Mouse (Mus musculus) layer of hippocampus, adult 8-10 months (tissue): ENCODE data around the gene 4933430I17Rik. TPM values are rescaled to one million over a fixed set of nuclear protein-coding genes. Genes with fewer than 3 reads are reported as not detected.
"Not testable (repeated sequence)": the region's sequence is repeated elsewhere in the genome, so short reads cannot be mapped to it uniquely, and the experiment has no call there.

Experiments
- DNase-seq, 2 experiments: peaks; one replicate each; pipeline ENCODE4 v3.0.0; 2022; ENCODE audit warnings: low spot score in 2 of 2
- total RNA-seq, 4 experiments: library from RNA; stranded (reverse); gene quantifications; 2 replicates each; pipeline ENCODE4 v1.2.4; 2022

4933430I17Rik gene
- total RNA-seq, result under 1 TPM in 3 of 4 experiments, not detected in 1; 0.23 to 0.59 (median 0.55) TPM

DNA sequence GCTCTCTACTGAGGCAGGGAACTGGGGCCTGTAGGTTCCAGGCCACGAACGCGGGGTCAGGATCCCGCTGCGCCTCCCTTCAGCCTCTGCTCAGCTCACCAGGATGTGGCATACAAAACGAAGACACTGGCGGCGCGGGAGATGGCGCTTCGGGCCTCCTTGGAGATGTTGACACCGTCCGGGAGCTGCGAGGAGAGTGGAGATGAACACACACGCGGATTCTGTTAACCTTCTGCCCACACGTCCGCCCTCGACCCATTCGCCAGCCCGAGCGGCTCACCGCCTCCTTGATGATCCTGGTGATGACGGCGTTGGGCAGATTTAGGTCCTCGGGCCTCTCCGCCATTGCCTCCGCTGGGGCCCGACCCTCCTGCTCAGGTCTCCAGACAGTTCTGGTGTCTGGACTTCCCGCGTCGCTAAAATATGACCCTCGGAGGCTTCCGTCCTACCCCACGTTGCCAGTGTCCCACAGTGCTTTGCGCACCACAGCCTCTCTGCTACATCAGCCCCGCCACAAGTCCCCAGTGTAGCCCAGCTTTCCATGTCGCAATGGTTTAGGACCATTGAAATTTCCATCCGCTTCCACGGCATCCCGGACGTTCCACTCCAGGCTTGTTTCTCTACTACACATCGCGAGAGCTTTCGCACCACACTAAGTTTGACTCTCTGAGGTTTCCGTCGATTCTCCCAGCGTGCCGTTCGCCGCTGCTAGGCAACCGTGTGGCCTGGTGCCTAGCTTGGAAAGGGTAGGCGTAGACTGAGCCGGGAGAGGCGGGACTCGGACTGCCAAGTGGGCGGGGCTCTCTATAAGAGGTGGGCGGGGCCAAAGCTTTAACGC lies at the start of gene 4933430I17Rik, which contains the start of gene Pole3:
Gene 4933430I17Rik (plus strand): TSS at position 719 of the 838 bp plus-strand sequence.
Gene Pole3 (minus strand): TSS at position 418 of the 838 bp plus-strand sequence.
- DNase-seq, result peak; percentile 95 to 97

DNA sequence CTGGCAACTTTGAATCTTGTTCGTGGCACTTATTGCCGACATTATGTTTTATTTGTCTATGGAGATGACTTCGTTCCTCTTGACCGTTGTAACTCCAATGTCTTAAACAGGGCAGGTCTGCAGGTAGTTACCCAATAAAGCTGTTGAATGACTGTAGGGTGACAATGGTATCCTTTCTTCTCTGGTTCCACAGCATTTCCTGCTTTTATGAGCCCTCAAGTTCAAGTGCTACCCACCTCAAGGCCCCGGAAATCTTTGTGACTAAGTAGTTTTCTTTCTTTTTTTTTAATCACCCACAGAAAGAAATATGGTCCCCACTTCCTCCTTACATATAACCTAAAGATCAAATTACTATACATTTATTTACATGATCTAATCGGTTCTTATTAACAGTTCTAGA lies 49.4 kb upstream of the 4933430I17Rik start:
- DNase-seq, result no peak

DNA sequence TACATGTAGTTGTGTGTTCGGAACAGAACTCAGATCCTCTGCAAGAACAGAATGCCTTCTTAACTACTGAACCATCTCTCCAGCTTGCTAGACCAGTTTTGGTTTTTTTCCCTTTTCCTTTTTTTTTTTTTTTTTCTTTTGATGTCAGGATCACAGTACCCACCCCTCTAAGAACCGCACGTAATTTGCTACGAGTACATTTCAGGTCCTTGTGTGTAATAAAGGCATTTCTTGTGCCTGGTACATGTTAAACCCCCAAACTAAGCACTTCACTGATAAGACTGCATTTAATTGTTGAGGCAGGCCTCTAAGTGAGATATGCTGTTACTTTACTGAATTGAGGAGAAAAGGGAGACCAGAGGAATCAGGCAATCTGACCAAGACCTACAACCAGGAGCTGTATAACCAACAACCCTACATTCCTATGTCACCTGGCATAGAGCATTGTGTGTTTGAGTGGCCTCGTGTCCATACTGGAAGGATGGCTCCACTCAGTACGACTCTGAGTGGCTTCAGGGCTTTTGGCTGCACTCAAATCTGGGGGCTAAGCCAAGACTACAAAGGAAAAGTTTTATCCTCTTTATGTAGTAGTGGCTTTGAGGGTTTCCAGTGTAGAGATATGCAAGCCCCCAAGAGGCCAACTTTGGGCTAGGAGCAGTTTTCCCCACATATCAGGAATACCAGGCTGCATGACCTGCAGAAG lies 47.5 kb upstream of the 4933430I17Rik start:
- no peak for DNase-seq

DNA sequence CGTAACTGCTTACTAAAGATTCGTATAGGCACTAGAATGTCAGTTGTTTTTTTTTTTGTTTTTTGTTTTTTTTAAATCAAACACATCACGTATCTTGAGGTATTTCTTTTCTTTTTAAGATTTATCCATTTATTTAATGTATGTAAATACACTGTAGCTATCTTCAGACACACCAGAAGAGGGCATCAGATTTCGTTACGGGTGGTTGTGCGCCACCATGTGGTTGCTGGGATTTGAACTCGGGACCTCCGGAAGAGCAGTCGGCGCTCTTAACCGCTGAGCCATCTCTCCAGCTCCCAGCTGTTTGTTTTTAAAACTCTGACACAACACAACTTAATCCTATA lies 45.6 kb upstream of the 4933430I17Rik start:
- not testable (repeated sequence) for DNase-seq

DNA sequence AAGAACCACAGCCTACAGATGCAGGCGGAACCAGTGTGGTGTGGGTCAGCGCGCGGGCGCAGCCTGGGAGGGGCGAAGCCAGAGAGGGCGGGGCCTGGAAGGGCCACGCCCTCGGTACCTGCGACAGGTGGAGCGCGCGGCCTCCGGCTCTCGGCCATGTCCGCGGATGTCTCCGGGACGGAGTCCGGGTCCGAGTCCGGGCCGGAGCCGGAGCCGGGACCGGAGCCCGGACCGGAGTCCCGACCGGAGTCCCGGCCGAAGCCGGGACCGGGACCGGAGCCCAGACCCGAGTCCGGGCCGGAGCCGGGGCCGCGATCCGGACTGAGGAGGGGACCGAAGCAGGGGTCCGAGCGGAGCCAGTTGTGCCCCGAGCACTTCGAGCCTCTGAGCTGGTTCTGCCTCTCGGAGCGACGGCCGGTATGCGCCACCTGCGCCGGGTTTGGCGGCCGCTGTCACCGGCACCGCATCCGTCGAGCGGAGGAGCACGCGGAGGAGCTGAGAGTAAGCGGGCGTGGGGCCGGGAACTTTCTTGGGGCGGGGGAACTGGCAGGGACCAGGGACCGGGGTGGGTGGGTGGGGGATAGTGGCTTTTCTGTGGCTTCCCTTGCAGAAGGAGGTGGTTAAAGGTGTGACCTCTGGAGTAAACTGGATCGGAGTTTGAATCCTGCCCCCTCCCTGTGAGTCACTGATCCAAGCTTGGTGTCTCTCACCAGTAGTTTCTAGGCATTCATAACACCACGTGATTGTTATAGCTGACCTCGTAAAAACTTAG lies 45.0 kb upstream of the 4933430I17Rik start, which contains the start of gene Bspry:
Gene Bspry (plus strand): TSS at position 117 of the 772 bp plus-strand sequence.
- no peak for DNase-seq

DNA sequence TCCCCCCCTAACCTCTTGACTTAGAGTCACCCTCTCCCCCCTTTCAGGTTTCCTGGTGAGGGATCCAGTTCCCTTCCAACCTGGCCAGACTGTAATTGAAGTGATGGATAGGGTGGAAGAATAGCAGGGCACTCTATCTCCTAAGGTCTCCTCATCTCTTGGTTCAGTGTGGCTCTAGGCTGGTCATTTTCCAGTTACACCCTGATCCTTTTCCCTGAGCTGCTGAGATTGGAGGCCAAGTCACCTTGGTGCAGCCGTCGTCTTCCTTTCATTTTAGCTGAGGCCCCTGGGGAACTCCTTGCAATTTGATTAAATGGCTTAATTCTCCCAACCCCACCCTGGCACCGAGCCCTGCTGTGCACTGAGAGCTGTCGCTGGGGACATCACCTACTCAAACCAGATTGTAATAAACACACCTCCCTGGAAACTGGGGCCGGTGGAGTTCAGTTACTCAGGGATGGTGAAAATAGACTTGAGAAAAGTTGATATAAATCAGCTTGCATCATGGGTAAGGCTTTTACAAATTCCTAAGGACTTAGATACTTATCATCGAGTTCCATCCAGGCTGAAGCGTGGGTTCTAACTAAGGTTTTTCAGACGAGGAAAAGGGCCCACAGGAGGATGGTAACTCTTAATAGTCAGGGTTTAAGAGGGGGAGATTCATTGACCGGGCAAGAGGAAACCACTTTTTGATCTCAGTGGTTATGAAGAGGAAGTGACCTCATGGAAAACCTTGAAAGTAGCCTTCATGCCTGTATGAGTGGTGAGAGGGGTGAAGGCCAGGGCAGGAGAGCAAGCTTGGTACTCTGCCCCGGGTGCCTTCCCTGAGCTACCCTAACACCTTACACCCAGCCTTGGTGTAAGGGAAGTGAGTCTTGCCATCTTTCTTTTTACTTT lies 44.2 kb upstream of the 4933430I17Rik start:
- no peak for DNase-seq

DNA sequence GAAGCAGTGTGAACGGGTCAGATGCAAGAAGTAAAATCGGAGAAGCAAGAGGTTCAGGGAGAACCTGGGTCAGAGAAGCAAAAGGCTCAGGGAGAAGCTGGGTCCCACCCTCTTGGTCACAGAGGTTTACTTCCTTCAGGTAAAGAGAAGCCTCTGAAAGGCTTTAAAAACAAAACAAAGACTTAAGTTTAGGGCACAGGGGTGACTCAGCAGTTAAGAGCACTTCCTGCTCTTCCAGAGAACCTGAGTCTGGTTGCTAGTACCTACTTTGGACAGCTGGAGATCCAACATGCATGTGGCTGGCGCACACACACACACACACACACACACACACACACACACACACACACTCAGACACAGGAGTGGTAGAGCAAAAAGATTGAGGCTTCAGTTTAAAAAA lies 40.2 kb upstream of the 4933430I17Rik start:
- no peak for DNase-seq

DNA sequence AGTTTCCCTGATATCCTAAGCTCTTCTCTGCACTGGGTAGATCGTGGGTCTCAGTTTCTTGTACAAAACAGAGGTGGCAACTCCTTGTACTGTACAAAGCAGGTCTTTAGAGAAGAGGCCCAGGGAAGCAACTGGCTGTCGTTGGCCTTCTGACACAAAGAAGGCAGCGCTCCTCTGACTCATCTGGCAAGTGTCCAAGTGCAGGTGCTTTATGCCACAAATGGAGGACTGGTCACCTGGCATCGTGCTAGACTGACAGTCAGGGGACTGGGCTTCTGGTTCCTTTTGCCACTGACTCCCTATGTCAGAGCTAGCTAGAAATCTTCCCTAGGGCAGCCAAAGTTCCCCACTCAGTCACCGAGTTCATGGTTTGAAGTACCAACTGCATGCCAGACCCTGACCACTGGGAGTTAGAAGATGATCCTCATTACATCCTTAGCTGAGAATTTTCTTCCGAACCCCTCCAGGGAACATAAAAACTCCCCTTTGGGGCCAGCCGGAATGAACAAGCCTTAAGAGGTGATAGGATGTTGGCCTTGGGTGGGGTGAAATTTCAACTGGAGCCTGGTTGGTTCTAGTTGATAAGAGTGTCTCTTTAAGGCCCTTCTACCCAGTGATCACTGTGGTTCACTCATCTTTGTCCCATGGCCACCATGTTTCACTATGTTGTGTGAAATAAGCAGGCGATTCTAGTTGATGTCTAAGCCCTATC lies 39.6 kb upstream of the 4933430I17Rik start:
- no peak for DNase-seq

DNA sequence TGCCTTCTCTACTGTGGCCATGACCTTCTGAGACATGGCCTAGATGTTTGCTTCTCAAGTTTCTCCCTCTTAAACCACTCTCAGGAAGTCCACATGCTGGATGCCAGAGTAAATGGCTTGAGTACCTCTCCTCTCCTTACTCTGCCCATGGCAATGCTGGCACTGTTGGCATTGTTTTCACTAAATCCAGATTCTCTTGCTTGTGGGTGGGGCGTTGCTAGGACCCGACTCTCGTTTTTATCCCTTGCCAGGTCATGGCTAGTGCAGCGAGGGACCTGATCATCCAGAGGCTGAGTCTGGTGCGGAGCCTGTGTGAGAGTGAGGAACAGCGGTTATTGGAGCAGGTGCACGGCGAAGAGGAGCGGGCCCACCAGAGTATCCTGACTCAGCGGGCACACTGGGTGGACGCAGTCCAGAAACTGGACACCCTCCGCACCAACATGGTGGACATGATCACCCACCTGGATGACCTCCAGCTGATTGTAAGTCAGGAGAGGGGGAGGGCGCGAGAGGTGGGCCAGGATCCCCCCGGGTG lies 38.9 kb upstream of the 4933430I17Rik start:
- DNase-seq, result no peak

DNA sequence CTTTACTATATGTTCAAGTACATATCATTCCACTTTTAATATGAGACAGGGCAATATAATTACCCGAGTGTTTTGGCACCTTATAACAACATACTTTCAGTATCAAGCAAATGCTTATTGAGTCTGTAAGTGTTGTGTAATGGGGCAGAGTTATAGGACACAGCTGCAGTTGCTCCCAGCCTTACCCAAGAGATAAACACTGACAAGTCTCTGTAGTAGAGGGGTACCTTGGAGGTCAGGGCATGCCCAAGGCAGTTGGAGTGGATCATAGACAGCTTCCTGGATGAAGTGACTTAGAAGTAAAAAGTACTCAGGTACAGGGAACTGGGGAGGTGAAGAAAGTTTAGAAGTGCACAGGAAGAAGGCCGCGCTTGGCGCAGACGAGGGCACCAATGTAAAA lies 38.0 kb upstream of the 4933430I17Rik start:
- no peak for DNase-seq

DNA sequence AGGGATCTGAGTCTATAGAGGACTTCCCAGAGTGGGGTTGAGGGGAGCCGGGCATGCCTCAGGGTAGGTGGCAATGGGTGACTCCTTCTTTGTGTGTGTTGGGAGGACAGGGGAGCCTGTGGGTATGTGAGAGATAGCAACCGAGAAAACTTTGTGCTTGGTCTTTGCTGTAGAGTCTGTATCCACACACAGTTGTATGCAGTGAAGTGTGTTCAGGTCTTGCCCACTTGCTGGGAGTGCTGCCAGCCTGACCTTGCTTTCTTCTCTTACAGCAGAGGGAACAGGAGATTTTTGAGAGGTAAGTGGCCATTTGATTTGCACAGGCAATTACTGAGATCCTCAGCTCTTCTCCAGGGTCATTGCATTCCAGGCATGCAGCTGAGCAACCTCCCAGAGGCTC lies 37.3 kb upstream of the 4933430I17Rik start:
- no peak for DNase-seq

DNA sequence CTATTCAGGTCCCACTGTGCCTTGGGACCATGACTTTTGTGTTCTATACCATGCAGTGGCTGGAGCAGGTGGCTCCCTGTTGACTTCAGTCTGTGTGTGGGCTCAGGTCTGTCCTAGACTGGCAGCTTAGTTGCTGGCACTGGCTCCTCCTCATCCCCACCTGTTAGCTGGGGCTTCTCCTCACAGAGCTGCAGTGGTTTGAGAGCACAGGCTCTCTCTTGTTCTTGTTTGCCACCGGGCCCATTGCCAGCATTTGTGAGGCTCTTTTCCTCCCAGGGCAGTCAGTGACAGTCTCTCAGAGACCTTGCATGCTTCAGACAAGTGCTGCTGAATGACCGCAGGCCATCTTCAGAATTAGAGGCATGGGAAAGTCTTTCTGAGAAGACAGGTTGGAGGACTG lies 32.5 kb upstream of the 4933430I17Rik start:
- DNase-seq, result no peak

DNA sequence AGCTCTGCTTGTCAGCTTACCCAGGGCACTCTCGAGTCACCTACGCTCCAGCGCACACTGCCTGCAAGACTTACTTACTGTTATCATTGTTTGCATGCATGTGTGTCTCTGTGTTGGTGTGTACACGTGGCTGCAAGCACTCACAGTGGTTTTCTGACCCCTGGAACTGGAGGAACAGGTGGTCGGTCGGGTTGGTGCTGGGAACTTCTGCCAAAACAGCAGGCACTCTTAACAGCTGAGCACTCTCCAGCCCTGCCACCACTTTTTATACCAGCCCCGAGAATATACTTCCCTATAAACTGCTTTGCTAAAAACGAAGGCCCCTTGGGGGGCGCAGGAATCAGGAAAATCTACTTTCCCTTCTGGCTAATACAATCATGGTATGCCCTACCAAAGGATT lies 30.9 kb upstream of the 4933430I17Rik start:
- DNase-seq, result no peak

DNA sequence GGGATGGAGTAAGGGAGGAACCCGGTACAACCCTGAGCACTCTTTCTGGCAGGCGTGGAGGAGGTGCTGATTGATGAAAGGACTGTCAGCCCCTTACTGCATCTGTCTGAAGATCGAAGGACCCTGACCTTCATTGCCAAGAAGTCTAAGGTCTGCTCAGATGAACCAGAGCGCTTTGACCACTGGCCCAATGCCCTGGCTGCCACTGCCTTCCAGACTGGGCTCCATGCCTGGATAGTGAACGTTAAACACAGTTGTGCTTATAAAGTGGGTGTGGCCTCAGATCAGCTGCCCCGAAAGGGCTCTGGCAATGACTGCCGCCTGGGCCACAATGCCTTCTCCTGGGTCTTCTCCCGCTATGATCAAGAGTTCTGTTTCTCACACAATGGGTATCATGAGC lies 29.2 kb upstream of the 4933430I17Rik start:
- DNase-seq, result no peak

DNA sequence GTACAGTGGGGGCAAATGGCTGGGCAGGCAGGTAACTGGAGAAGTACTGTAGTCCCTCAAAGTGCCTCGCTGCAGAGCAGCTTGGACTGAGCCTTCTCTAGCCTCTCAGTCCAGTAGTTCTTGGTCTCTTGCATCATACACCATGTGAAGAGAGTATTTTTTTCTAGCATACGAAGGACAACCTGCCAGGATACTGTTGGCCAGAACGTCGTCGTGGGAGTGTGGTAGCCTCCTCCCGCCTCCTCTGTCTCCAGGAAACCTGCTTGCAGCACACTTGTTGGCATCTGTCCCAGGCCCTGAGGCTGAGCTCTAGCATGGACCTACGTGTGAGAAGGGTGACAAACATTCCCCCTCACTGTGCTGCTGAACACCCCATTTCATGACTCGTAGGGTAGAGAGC lies 28.4 kb upstream of the 4933430I17Rik start:
- peak in 1 of 2 experiments; percentile 56 for DNase-seq

DNA sequence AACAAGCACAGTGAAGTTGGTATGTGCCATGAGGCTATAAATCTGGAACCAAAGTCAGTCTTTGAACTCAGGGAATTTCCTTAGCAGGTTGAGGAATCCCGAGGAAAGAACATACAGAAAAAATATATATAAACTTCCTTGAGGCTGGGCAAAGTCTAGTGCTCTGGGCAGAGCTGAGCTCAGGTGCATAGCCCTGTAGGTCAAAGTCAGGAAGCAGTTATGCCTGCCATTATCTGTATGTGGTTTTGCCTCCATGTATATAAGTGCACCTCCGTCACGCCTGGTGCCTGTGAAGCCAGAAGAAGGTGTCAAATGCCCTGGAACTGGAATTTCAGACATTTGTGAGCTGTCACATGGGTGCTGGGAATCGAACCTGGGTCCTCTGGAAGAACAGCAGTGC lies 24.4 kb upstream of the 4933430I17Rik start:
- DNase-seq, result no peak

DNA sequence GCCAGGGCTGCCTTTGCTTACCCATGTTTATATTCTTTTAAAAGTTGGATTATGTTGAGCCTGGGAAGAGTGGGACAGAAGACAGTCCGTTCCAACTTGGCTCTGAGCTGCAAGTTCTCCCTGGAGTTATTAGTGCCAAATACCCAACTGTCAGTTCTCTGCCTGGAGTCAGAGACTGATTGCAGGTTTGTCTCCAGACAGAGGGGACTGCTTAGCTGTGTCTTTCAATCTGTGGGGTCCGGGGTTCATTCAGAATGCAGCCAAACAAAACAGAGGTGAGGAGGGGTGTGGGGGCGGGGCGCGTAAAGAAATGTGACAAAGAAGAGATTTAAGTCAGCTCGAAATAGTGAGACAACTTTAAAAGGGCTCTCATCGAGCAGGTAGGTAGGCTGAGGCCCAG lies 23.6 kb upstream of the 4933430I17Rik start:
- no peak for DNase-seq

DNA sequence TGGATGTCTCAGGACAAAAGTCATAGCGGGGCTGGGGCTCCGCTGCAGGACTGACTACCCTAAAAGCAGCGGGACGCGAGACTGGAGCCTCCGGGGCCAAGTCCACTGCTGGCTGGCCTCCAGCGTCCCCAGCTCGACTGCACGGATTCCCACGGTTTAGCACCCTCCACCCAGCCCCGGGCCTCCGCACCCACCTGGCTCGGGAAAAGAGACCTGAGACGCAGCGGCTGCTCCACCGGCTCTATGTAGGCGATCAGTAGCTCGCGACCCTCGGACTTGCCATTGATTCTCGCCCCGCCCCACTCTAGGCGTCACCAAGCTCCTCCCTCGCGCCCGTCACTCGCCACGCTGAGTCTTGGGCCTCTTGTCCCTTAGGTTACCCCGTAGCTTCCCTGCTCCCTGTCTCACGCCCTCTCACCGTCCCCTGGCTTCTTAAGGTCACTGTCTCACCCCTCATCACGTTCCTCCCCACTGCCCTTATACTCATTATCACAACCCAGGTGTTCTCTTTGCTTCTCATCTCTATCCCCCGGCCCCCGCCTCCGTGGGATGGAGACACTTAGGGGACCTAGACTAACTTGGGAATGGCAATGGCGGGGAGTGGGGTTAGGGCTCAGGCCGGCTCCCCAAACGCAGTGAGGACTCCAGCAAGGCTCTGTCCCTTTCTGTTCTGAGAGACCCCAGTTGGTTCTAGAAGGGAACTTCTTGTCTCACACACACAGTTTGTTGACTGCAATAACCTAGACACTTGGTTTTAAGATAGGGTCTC lies 23.0 kb upstream of the 4933430I17Rik start:
- DNase-seq, result peak; percentile 88

DNA sequence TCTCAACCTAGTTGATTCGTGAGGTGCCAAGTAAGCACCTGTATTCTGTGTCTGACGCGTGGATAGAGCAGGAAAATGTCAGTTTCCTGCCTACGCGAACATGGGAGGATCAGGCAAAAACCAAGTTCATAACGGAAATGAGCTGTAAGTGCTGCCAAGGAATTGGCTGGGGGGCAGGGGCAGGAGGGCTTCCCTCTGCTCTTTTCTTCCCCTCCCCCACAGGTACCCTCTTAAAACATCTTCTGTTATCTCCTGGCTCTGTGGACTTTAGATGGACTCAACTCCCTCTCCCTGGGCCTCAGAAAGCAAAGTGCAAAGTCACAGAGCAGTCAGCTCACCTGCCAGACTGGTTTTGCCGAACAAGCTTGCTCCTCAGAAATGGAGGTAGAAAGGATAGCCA lies 22.2 kb upstream of the 4933430I17Rik start:
- no peak for DNase-seq
